Mouse (Mus musculus) forebrain, embryonic 13.5 days (tissue): Measurements from ENCODE around the gene Fkbp4. TPM values are rescaled to one million over a fixed set of nuclear protein-coding genes. Genes with fewer than 3 reads are reported as not detected.
A peak's percentile ranks its signal among the peaks of the same experiment; 100 is the strongest.

Experiments
- ATAC-seq: fragments of 200-750 bp; cut with Nextera tagmentation; 2 replicates; pipeline ENCODE4 v1.8.0; 2017
- H3K27ac ChIP-seq: fragments of 300-500 bp; sonication (generic); 2 replicates; pipeline ENCODE4 v1.5.1; 2015; ENCODE audit warnings: inconsistent platforms, mild to moderate bottlenecking, moderate library complexity
- H3K27me3 ChIP-seq: fragments of 300-500 bp; sonication (generic); 2 replicates; pipeline ENCODE4 v1.6.1; 2015; ENCODE audit warnings: mild to moderate bottlenecking, inconsistent platforms
- H3K36me3 ChIP-seq: fragments of 300-500 bp; sonication (generic); 2 replicates; pipeline ENCODE4 v1.6.1; 2015; ENCODE audit warnings: mild to moderate bottlenecking, inconsistent platforms; ENCODE audit not compliant: poor library complexity, severe bottlenecking
- H3K4me1 ChIP-seq: fragments of 300-500 bp; sonication (generic); 2 replicates; pipeline ENCODE4 v1.6.1; 2015; ENCODE audit warnings: inconsistent platforms
- H3K4me2 ChIP-seq: fragments of 300-500 bp; sonication (generic); 2 replicates; pipeline ENCODE4 v1.6.1; 2015; ENCODE audit warnings: inconsistent platforms, mild to moderate bottlenecking, moderate library complexity
- H3K4me3 ChIP-seq: fragments of 300-500 bp; sonication (generic); 2 replicates; pipeline ENCODE4 v1.5.1; 2015; ENCODE audit warnings: mild to moderate bottlenecking, inconsistent platforms
- H3K9ac ChIP-seq: fragments of 300-500 bp; sonication (generic); 2 replicates; pipeline ENCODE4 v1.6.1; 2015; ENCODE audit warnings: mild to moderate bottlenecking, inconsistent platforms
- H3K9me3 ChIP-seq: fragments of 300-500 bp; sonication (generic); replicated peaks from 2 replicates; pipeline ENCODE4 v1.6.1; 2016; ENCODE audit warnings: inconsistent platforms
- WGBS: fragments of 180-500 bp; shearing (Covaris S2); methylation state at CpG from one replicate; pipeline ENCODE4 v1.1.7; 2015; 5-methylcytosine and 5-hydroxymethylcytosine counted together
- polyA plus RNA-seq: library from polyadenylated mRNA; unstranded; fragments of >200 nt; fragmentation: Nextera tagmentation; extraction: Ambion mirVana; gene quantifications from 2 replicates; pipeline ENCODE4 v1.2.1, GENCODE M21; 2015

The Fkbp4 gene
- polyA plus RNA-seq, 1 experiment from 2014 or later, result 454 TPM

GRCm38 (mm10) chr6:128411115-128411514 is 27.4 kb downstream of the Fkbp4 start:
- ATAC-seq, result peak; percentile 75
- H3K36me3 ChIP-seq, result peaks cover 87% of the 10 kb centered on the region
- H3K9ac ChIP-seq, result no peak overlapping the region
- no peaks in the 10 kb centered on the region for H3K27me3 ChIP-seq
- no peak overlapping the region for H3K27ac ChIP-seq
- H3K9me3 ChIP-seq, result no peaks in the 10 kb centered on the region
- WGBS, result 23% methylated on average over 3 of the region's 3 CpGs
- no peak overlapping the region for H3K4me2 ChIP-seq
- no peaks in the 10 kb centered on the region for H3K4me1 ChIP-seq
- H3K4me3 ChIP-seq, result no peak overlapping the region

- Histone ChIP-seq H3K4me2 (no peak overlapping the region), H3K27me3 (no peaks in the 10 kb centered on the region), H3K9ac (no peak overlapping the region), H3K4me3 (no peak overlapping the region), H3K36me3 (peaks cover 85% of the 10 kb centered on the region), H3K9me3 (no peaks in the 10 kb centered on the region), H3K27ac (no peak overlapping the region), H3K4me1 (no peaks in the 10 kb centered on the region)
- no peak for ATAC-seq
- 95% methylated on average over 13 of the region's 13 CpGs for WGBS
These were observed 28.2 kb downstream of the Fkbp4 start for GRCm38 (mm10) chr6:128410305-128410704.

GRCm38 (mm10) chr6:128408544-128409125 is 29.8 kb downstream of the Fkbp4 start:
- no peaks in the 10 kb centered on the region for H3K9me3 ChIP-seq
- H3K9ac ChIP-seq, result no peak overlapping the region
- H3K27me3 ChIP-seq, result no peaks in the 10 kb centered on the region
- peaks cover 77% of the 10 kb centered on the region for H3K36me3 ChIP-seq
- H3K4me1 ChIP-seq, result no peaks in the 10 kb centered on the region
- no peak for ATAC-seq
- H3K4me2 ChIP-seq, result no peak overlapping the region
- no peak overlapping the region for H3K27ac ChIP-seq
- H3K4me3 ChIP-seq, result no peak overlapping the region
- 92% methylated on average over 7 of the region's 7 CpGs for WGBS

- Histone ChIP-seq H3K27ac (no peak overlapping the region), H3K4me2 (no peak overlapping the region), H3K9me3 (no peaks in the 10 kb centered on the region), H3K4me1 (peaks cover 5% of the 10 kb centered on the region; the same call in 1 of the 2 replicates), H3K4me3 (no peak overlapping the region), H3K9ac (no peak overlapping the region), H3K36me3 (peaks cover 40% of the 10 kb centered on the region), H3K27me3 (no peaks in the 10 kb centered on the region)
- WGBS, result 57% methylated on average over 5 of the region's 5 CpGs
- no peak for ATAC-seq
These were observed 33.8 kb downstream of the Fkbp4 start for GRCm38 (mm10) chr6:128404708-128405107.

- H3K27me3 ChIP-seq, result no peaks in the 10 kb centered on the region
- H3K4me1 ChIP-seq, result peaks cover 11% of the 10 kb centered on the region; the same call in 1 of the 2 replicates
- WGBS, result 26% methylated on average over 13 of the region's 21 CpGs
- no peaks in the 10 kb centered on the region for H3K9me3 ChIP-seq
- H3K36me3 ChIP-seq, result no peaks in the 10 kb centered on the region
- peak overlapping the region; percentile 3 for H3K4me3 ChIP-seq
- peak overlapping the region; percentile 27; the same call in 1 of the 2 replicates for H3K9ac ChIP-seq
- peak; percentile 80 for ATAC-seq
- peak overlapping the region; percentile 4; the same call in 1 of the 2 replicates for H3K27ac ChIP-seq
- H3K4me2 ChIP-seq, result peak overlapping the region; percentile 37
These were observed 38.9 kb downstream of the Fkbp4 start for GRCm38 (mm10) chr6:128399421-128400185.

GRCm38 (mm10) chr6:128398996-128399395 is 39.5 kb downstream of the Fkbp4 start, which contains the start of gene Nrip2:
Gene Nrip2 (plus strand): TSS chr6:128399296.
- Histone ChIP-seq H3K27ac (peak within 1 kb of the TSS; percentile 4; the same call in 1 of the 2 replicates), H3K9ac (peak within 1 kb of the TSS; percentile 27; the same call in 1 of the 2 replicates), H3K27me3 (no peaks in the 10 kb centered on the region), H3K36me3 (no peaks in the 10 kb centered on the region), H3K4me2 (peak within 1 kb of the TSS; percentile 37), H3K4me1 (peaks cover 11% of the 10 kb centered on the region; the same call in 1 of the 2 replicates), H3K4me3 (peak within 1 kb of the TSS; percentile 3), H3K9me3 (no peaks in the 10 kb centered on the region)
- 86% methylated on average over 3 of the region's 3 CpGs for WGBS
- no peak for ATAC-seq

GRCm38 (mm10) chr6:128397574-128398261 is 40.8 kb downstream of the Fkbp4 start:
- no peaks in the 10 kb centered on the region for H3K9me3 ChIP-seq
- no peaks in the 10 kb centered on the region for H3K27me3 ChIP-seq
- no peak overlapping the region for H3K27ac ChIP-seq
- ATAC-seq, result no peak
- H3K4me2 ChIP-seq, result no peak overlapping the region
- no peak overlapping the region for H3K9ac ChIP-seq
- peaks cover 11% of the 10 kb centered on the region; the same call in 1 of the 2 replicates for H3K4me1 ChIP-seq
- 81% methylated on average over 7 of the region's 7 CpGs for WGBS
- H3K36me3 ChIP-seq, result no peaks in the 10 kb centered on the region
- H3K4me3 ChIP-seq, result no peak overlapping the region

GRCm38 (mm10) chr6:128390683-128391082 is 47.8 kb downstream of the Fkbp4 start:
- no peak overlapping the region for H3K4me2 ChIP-seq
- H3K36me3 ChIP-seq, result no peaks in the 10 kb centered on the region
- WGBS, result 62% methylated on average over 1 of the region's 1 CpGs
- ATAC-seq, result no peak
- H3K4me1 ChIP-seq, result no peaks in the 10 kb centered on the region
- H3K27ac ChIP-seq, result no peak overlapping the region
- H3K9me3 ChIP-seq, result no peaks in the 10 kb centered on the region
- no peak overlapping the region for H3K9ac ChIP-seq
- H3K4me3 ChIP-seq, result no peak overlapping the region
- no peaks in the 10 kb centered on the region for H3K27me3 ChIP-seq

GRCm38 (mm10) chr6:128389185-128389584 is 49.3 kb downstream of the Fkbp4 start:
- H3K27ac ChIP-seq, result no peak overlapping the region
- no peak overlapping the region for H3K4me3 ChIP-seq
- H3K27me3 ChIP-seq, result no peaks in the 10 kb centered on the region
- no peak overlapping the region for H3K4me2 ChIP-seq
- WGBS, result 81% methylated on average over 1 of the region's 1 CpGs
- no peaks in the 10 kb centered on the region for H3K9me3 ChIP-seq
- no peaks in the 10 kb centered on the region for H3K4me1 ChIP-seq
- no peak overlapping the region for H3K9ac ChIP-seq
- no peak for ATAC-seq
- H3K36me3 ChIP-seq, result no peaks in the 10 kb centered on the region

GRCm38 (mm10) chr6:128385026-128385425 is 53.5 kb downstream of the Fkbp4 start:
- no peak overlapping the region for H3K27ac ChIP-seq
- WGBS, result 91% methylated on average over 1 of the region's 1 CpGs
- no peaks in the 10 kb centered on the region for H3K27me3 ChIP-seq
- H3K4me1 ChIP-seq, result no peaks in the 10 kb centered on the region
- no peak overlapping the region for H3K4me2 ChIP-seq
- no peak for ATAC-seq
- no peak overlapping the region for H3K9ac ChIP-seq
- H3K4me3 ChIP-seq, result no peak overlapping the region
- no peaks in the 10 kb centered on the region for H3K36me3 ChIP-seq
- H3K9me3 ChIP-seq, result no peaks in the 10 kb centered on the region

GRCm38 (mm10) chr6:128383752-128384151 is 54.7 kb downstream of the Fkbp4 start:
- Histone ChIP-seq H3K9ac (no peak overlapping the region), H3K9me3 (no peaks in the 10 kb centered on the region), H3K4me1 (no peaks in the 10 kb centered on the region), H3K27ac (no peak overlapping the region), H3K36me3 (no peaks in the 10 kb centered on the region), H3K4me3 (no peak overlapping the region), H3K27me3 (no peaks in the 10 kb centered on the region), H3K4me2 (no peak overlapping the region)
- ATAC-seq, result no peak
- WGBS, result 82% methylated on average over 7 of the region's 7 CpGs

- Histone ChIP-seq H3K9me3 (no peaks in the 10 kb centered on the region), H3K9ac (no peak overlapping the region), H3K4me2 (no peak overlapping the region), H3K36me3 (peaks cover 10% of the 10 kb centered on the region), H3K27ac (no peak overlapping the region), H3K4me3 (no peak overlapping the region), H3K4me1 (no peaks in the 10 kb centered on the region), H3K27me3 (no peaks in the 10 kb centered on the region)
- 84% methylated on average over 3 of the region's 3 CpGs for WGBS
- ATAC-seq, result no peak
These were observed 57.2 kb downstream of the Fkbp4 start for GRCm38 (mm10) chr6:128381254-128381653.
